Mouse (Mus musculus) A20 (cell line): ENCODE data around the gene Txndc17.

Experiments used
- DNase-seq: peaks from one replicate; pipeline ENCODE4 v3.0.0-alpha.2; 2011; ENCODE audit warnings: low read depth, low spot score

Gene Txndc17

DNA sequence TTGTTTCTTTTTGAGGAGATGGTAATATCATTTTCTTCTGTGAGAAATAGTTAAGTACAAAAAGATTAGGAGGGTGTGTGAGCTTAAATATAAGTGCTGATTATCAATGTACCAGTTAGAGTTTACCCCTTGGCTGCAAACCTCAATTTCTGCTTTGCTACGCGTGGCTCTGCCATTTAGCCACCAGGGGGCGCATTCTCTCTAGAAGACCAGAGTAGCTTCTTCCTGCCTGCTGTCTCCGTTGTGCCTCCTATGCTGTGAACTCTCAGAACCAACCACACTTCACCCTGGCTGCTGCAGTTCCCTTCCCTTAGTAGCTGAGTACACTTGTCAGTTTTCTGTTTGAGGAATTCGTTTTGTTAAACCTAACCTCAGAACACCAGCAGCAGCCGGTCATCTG, 13.9 kb downstream of the Txndc17 start:
- peak; percentile 81 for DNase-seq

DNA sequence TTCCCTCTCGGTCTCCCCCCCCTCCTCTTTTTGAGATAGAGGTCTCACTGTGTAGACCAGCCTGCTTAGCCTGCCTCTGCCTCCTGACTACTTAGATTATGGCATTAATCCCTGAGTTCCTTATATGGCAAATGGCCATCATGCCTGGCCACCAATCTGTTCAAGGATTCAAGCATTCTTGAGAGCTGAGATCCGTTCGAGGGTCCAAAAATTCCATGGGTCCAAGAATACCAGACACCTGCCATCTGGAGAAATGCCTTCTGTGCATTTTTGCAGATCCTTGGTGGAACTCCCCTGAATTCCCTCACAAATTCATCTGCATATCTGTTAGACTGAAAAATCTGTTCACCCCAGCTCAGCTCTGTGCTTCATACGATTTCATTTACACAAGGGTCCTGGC, 16.1 kb downstream of the Txndc17 start:
- no peak for DNase-seq

DNA sequence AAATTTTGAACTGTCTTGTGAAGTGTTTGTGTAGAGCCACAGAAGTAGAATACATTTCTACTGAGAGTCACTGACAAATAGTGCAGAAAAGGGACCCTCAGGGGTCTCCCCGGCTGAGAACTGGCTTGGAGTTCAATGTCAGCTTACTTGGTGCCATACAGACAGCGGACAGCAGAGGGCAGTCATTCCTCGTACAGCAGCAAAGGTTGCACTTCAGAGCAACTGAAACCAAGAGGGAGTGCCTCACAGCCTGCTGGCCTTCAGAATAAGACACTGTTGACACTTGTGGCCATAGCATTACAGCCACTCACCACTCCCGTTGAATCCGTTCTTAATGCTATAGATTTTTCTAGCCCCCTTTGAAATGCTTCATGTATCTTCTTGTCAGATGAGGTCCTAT, 17.5 kb downstream of the Txndc17 start:
- peak; percentile 72 for DNase-seq

DNA sequence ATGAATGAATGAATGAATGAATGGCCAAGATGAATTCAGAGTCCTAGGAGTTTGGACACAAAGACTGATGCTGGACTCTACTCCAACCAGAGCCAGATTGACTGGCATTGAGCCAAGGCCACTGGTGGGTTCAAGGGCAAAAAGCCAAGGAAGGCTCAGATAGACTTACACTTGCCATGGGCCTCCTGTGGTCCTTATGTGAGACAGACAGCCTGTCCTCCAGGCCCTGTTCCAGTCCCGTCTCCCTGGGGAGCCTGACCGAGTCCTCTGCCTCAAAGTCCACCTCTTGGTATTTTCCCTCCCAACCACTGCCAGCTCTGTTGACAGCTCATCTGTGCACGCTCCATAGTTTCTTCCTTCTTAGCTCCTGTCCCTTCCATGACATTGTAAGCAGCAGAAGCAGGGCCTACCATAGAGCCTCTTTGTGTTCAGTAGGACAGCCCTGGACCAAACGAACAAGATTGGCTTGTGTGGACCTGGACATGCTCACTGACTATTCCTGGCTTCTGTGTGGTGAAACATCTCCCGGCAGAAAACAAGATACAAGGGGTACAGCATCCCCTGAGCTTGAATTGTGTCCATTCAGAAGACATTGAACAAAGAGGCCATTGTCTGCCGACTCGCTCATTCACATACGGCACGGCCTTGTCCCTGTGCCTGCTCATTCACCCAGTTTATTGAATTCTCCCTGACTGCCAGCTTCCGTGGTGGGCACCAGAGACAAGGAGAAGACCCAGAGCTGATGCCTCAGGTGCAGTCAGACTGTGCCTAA, 18.9 kb downstream of the Txndc17 start:
- DNase-seq = no peak

DNA sequence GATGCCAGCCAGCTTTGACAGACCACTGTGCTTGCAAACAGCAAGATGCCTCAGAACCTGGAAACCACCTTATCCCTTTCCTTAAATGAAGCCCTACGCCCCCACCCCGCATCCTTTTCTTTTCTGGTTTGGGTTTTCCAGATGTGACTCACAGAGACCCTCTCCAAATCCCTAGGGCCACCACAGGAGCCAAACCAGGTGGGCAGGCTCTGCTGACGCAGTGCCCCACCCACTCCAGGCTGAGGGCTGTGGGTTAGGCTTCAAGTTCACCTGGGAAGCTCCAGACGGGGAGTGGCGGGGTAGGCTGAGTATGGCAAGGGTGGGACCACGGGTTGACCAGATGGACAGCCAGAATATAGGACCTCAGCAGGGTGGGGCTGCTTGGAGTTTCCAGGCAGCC, 19.6 kb downstream of the Txndc17 start:
- no peak for DNase-seq

DNA sequence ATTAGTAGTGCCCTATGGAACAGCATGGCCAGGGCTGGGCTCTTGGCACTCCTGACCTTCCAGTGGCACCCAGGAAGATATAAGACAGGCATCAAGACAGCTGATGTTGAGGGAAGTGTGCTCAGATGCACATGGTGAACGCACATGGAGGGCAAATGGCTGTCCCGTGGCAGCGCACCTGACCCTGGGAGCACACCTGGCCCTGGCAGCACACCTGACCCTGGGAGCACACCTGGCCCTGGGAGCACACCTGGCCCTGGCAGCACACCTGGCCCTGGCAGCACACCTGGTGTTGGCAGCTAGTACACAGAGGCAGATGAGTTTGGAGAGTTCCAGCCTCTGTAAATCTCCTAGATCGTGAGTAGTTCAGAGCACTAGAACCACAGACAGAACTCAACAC, 21.2 kb downstream of the Txndc17 start:
- DNase-seq = no peak

DNA sequence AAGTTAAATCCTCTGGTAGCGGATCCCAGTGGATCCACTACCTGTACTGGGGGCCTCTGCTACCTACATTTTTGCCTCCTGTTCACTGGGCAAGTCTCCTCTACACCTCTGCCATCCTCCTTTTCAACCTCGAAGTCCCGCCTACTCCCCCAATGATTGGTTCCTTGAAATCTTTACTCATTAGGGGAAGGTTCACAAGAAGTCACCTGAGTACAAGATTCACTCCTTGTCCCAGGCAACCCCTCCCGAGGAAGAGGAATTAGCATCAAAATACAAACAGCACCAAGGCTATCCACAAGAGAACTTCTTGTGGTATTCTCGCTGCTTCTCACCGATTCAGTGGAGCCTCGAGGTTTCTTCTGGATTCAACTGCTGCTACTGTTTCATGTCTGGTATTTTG, 24.7 kb downstream of the Txndc17 start:
- no peak for DNase-seq

DNA sequence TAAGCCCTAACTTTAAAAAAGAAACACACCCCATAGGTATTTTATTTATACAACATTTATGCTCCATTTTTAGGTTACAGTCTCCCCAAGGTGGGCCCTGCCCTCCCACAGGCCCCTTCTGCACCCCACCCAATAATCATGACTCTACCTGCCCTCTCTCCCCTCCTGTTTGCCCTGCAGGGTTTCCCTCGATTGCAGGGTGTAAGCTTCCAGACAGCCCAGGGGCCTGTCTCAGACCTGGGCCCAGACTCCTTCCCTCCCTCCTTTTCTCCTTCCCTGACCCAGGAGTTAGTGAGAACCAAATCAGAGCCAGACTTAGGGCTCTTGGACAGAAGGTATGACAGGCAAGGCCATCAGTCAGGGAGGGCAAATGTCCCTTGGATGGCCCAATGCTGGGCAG, 25.6 kb downstream of the Txndc17 start:
- DNase-seq = no peak

DNA sequence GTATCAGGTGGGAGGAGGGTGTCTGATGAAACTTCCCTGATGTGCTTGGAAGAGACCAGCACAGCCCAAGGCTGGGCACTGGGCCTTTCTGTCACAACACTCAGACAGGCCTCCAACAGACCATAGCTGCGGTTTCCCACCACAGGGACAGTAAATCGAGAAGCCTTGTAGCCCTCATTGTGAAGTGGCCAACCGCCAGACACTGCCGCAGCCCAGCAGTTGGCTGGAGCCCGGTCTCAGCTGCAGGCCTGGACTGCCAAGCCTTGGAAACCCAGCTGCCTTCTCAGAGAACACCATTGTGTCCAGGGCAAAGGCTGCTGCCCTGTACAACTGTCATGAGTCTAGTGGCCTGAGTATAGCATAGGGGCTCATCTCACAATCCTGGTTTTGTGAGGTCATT, 26.7 kb downstream of the Txndc17 start:
- no peak for DNase-seq

DNA sequence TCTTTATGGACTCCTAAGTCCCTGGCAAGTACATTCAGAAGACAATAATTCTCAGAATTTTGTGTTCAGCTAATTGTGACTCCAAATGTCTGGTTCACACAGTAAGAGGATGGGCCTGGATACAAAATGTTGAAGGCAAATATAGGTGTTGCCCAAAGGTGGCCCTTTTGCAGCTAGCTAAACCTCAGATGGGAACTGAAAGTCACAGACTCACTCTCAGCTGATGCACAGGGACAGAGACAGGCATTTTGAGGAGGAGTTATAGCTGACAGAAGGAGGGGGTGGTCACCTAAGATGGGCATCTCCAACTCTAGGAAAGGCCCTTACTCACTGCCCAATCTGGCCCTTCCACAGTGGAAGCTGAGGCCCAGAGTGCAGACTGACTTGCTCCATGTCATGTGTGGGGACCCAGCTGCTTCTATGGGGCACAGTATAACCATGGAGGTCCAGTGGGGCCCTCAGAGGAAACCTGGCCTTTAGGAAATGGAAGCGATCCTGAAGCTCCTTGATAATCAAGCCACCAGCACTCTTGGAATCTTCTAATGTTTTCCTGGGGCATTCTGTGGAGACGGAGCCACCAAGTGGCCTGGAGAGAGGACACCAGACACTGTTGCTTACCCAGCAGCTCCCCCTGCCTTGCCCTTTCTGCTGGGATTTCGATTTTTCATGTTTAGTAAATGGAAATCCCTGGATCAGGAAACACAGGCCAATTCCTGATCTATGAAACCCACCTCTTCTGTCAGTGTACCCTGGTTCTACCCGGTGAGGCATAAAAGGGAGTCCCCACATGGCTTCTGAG, 32.9 kb downstream of the Txndc17 start:
- peak; percentile 20 for DNase-seq

DNA sequence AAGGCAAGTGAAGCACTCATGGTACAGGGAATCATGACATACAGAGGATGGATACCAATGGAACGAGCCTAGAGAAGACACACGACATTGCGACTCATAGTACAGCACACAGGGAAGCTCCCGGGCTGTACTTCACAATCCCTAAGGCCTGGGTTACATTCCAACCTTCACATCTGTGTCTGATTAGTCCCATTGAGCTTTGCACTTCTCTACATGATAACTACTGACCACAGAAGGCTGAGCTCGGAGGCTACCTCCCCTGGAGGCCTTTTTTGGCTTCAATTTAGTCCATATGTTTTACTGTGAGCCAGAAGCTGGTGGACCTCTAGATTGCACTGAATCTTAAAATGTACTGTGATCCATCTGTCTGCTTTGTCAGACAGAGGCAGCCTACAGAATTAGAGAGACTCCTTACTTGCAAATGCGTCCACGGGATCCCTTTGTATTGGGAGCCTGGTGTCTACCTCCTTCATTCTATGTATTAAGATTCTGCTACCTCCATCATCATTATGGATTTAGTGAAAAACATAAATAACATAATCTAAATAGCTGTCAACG, 37.9 kb downstream of the Txndc17 start:
- no peak for DNase-seq

DNA sequence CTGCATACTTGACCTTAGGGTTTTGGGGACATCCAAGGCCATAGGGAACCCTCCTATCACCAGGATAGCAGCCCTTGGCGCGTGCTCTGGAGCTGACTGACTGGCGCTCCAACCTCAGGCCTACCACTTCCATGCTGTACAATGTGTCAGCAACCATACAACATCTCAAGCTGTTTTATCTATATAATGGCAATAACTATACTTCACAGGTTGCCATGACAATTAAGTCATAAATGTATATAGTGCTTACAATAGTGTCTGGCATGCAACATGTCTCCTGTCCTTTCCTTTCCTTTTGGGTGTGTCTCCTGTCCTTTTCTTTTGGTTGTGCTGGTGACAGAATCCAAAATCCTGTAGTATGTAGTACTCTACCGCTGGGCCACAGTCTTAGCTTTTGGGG, 48.3 kb downstream of the Txndc17 start:
- no peak for DNase-seq

DNA sequence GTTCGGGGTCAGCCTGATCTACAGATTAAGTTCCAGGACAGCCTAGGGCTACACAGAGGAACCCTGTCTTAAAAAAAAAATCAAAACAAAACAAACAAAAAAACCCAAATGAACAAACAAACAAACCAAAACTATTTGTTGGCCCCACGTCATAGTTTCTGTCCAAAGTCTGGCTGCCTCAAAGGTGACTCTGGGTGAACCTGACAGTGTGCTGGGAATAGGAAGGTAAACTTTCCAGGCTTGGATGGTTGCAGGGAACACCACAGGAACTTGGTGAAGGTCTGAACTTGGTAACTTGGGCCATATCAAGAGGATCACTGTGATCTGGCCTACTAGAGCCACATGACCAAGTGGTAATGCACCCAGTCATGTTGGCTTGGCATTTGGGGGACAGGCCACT, 49.1 kb downstream of the Txndc17 start:
- no peak for DNase-seq
